Mouse (Mus musculus) stomach, postnatal 0 days (tissue): ENCODE data around the gene Ccne1.

Source experiments
- CTCF ChIP-seq: IDR thresholded peaks from 2 replicates; pipeline ENCODE4 v1.5.1; 2016; ENCODE audit warnings: antibody characterized with exemption, low read depth, mild to moderate bottlenecking, moderate library complexity
- EP300 ChIP-seq: optimal IDR thresholded peaks from 2 replicates; pipeline ENCODE3; 2016; ENCODE audit warnings: antibody characterized with exemption

- no peak for TF ChIP-seq CTCF
- no peak for TF ChIP-seq EP300
These were observed 32.4 kb downstream of the Ccne1 start for GRCm38 (mm10) chr7:38074920-38075319.
